ENCODE assay signal across 9 mouse cellular contexts in genomic region chr2:32130435-32130834, GRCm38 (mm10). TPM values are rescaled to one million over a fixed set of nuclear protein-coding genes. Genes with fewer than 3 reads are reported as not detected.
DNase-seq lines count a peak whose midpoint lies in the region; ATAC-seq and TF ChIP-seq lines count a peak whose summit lies in the region.
"Had no signal": no experiment of that assay in that cellular context is flagged by ENCODE, and none has a peak within 500 bp of the region (broad histone marks: within the 10 kb centered on the region; RNA-seq: fewer than 3 reads in every experiment).

No protein-coding gene starts in this region.

- no peaks in the 10 kb centered on the region for H3K79me2 ChIP-seq in CH12.LX (replicated peaks; ENCODE audit: control insufficient read depth, extremely low read depth, insufficient read depth, poor library complexity, severe bottlenecking)

- no peak overlapping the region for H3K4me2 ChIP-seq in hindbrain, embryonic 12.5 days (replicated peaks)
- H3K4me2 ChIP-seq in CH12.LX (ENCODE audit: insufficient read depth, low read depth, poor library complexity, severe bottlenecking), result peak overlapping the region; percentile 64
- peak overlapping the region; percentile 21; the same call in 1 of the 2 replicates for H3K4me2 ChIP-seq in heart, embryonic 15.5 days
- H3K4me2 ChIP-seq in neural tube, embryonic 11.5 days (ENCODE audit: low read depth), result no peak overlapping the region
- H3K4me2 ChIP-seq: midbrain, embryonic 12.5 days had no signal

- peaks cover 36% of the 10 kb centered on the region for H3K4me1 ChIP-seq in hindbrain, embryonic 10.5 days (replicated peaks)
- H3K4me1 ChIP-seq in hindbrain, embryonic 12.5 days, result peaks cover 14% of the 10 kb centered on the region
- peaks cover 0 to 40% of the 10 kb centered on the region in 2 experiments; a peak in 3 of 4 replicates for H3K4me1 ChIP-seq in CH12.LX (ENCODE audit: control insufficient read depth in 1 of 2, insufficient read depth in 2 of 2)
- peaks cover 54% of the 10 kb centered on the region for H3K4me1 ChIP-seq in heart, embryonic 15.5 days (replicated peaks)
- H3K4me1 ChIP-seq in limb, embryonic 10.5 days, result peaks cover 32% of the 10 kb centered on the region
- H3K4me1 ChIP-seq in neural tube, embryonic 11.5 days (ENCODE audit: control insufficient read depth, insufficient read depth, low read length), result no peaks in the 10 kb centered on the region

- in situ Hi-C loops in CH12.LX (cut with MboI; ENCODE audit: low pct_ligation_motif_present, low pct_unique_long_range_greater_than_20kb, low sequenced_read_pairs), result loop anchor here (5.0 to 25.0 kb wide), 4 partner anchors 154 to 432 kb away; partner anchors contain the start of genes Dpm2, Golga2, Pip5kl1 and Swi5

- TF ChIP-seq POLR2A in CH12.LX (IDR thresholded peaks at IDR 0.05; ENCODE audit: low read depth, low read length), result no peak

- no peak overlapping the region; the same call in 1 of the 2 replicates for H3K27ac ChIP-seq in hindbrain, embryonic 10.5 days
- no peak overlapping the region for H3K27ac ChIP-seq in hindbrain, embryonic 12.5 days
- no peak overlapping the region for H3K27ac ChIP-seq in CH12.LX (ENCODE audit: insufficient read depth, low read depth)
- peak overlapping the region; percentile 92 for H3K27ac ChIP-seq in heart, embryonic 15.5 days
- no peak overlapping the region for H3K27ac ChIP-seq in limb, embryonic 10.5 days
- H3K27ac ChIP-seq in neural tube, embryonic 11.5 days (ENCODE audit: low read depth, low read length), result no peak overlapping the region
- H3K27ac ChIP-seq: midbrain, embryonic 12.5 days had no signal

- TF ChIP-seq CTCF in CH12.LX (conservative IDR thresholded peaks at IDR 0.05 in 1 of 2, IDR thresholded peaks at IDR 0.05 in 1 of 2; ENCODE audit: low read depth in 2 of 2, low read length in 2 of 2), result peak; percentile 86 to 88

- H3K4me3 ChIP-seq in hindbrain, embryonic 10.5 days, result no peak overlapping the region
- H3K4me3 ChIP-seq in hindbrain, embryonic 12.5 days, result no peak overlapping the region
- no peak overlapping the region for H3K4me3 ChIP-seq in CH12.LX (replicated peaks in 1 of 3; ENCODE audit: low read depth in 2 of 3, low read length in 2 of 3, poor library complexity in 1 of 3)
- no peak overlapping the region for H3K4me3 ChIP-seq in heart, embryonic 15.5 days
- H3K4me3 ChIP-seq in limb, embryonic 10.5 days, result no peak overlapping the region
- H3K4me3 ChIP-seq in neural tube, embryonic 11.5 days (ENCODE audit: low read depth, low read length), result no peak overlapping the region
- H3K4me3 ChIP-seq: midbrain, embryonic 12.5 days had no signal

- peak; percentile 73 for TF ChIP-seq RAD21 in CH12.LX (IDR thresholded peaks at IDR 0.05; ENCODE audit: low read depth, low read length)

- no peak for TF ChIP-seq EP300 in CH12.LX (IDR thresholded peaks at IDR 0.05; ENCODE audit: low read length)

- dilution Hi-C loops in CH12.LX (cut with MboI; ENCODE audit: extremely low pct_ligation_motif_present, extremely low pct_unique_long_range_greater_than_20kb, low sequenced_read_pairs), result no loop called here

- no peak overlapping the region for H3K9ac ChIP-seq in hindbrain, embryonic 12.5 days
- peak overlapping the region; percentile 32; the same call in 1 of the 2 replicates for H3K9ac ChIP-seq in CH12.LX (ENCODE audit: insufficient read depth, low read depth)
- H3K9ac ChIP-seq in heart, embryonic 15.5 days, result 0 out of 2 replicates have a peak overlapping the region, but pooled peaks have one; percentile 31
- H3K9ac ChIP-seq in neural tube, embryonic 11.5 days (ENCODE audit: low read length), result no peak overlapping the region
- H3K9ac ChIP-seq: midbrain, embryonic 12.5 days had no signal

- H3K27me3 ChIP-seq in hindbrain, embryonic 10.5 days (ENCODE audit: insufficient read depth, poor library complexity, severe bottlenecking), result peaks cover 4% of the 10 kb centered on the region; the same call in 1 of the 2 replicates
- H3K27me3 ChIP-seq in hindbrain, embryonic 12.5 days, result peaks cover 6% of the 10 kb centered on the region; the same call in 1 of the 2 replicates
- H3K27me3 ChIP-seq in CH12.LX (replicated peaks), result peaks cover 6% of the 10 kb centered on the region
- H3K27me3 ChIP-seq in heart, embryonic 15.5 days, result no peaks in the 10 kb centered on the region
- H3K27me3 ChIP-seq in limb, embryonic 10.5 days (ENCODE audit: low read depth, poor library complexity, severe bottlenecking), result peaks cover 5% of the 10 kb centered on the region; the same call in 1 of the 2 replicates
- H3K27me3 ChIP-seq in neural tube, embryonic 11.5 days (ENCODE audit: control insufficient read depth, insufficient read depth, low read length), result no peaks in the 10 kb centered on the region
- H3K27me3 ChIP-seq: midbrain, embryonic 12.5 days had no signal

- WGBS in hindbrain, embryonic 10.5 days, result 36% methylated on average over 6 of the region's 6 CpGs
- WGBS in hindbrain, embryonic 12.5 days, result 41% methylated on average over 6 of the region's 6 CpGs
- 27% methylated on average over 6 of the region's 6 CpGs for WGBS in heart, embryonic 15.5 days
- 40% methylated on average over 6 of the region's 6 CpGs for WGBS in limb, embryonic 10.5 days
- 34% methylated on average over 6 of the region's 6 CpGs for WGBS in neural tube, embryonic 11.5 days

- H3K9me3 ChIP-seq in hindbrain, embryonic 10.5 days, result no peaks in the 10 kb centered on the region
- no peaks in the 10 kb centered on the region for H3K9me3 ChIP-seq in hindbrain, embryonic 12.5 days (replicated peaks)
- no peaks in the 10 kb centered on the region for H3K9me3 ChIP-seq in CH12.LX (replicated peaks; ENCODE audit: low read length)
- no peaks in the 10 kb centered on the region for H3K9me3 ChIP-seq in heart, embryonic 15.5 days (replicated peaks)
- H3K9me3 ChIP-seq in limb, embryonic 10.5 days (replicated peaks), result no peaks in the 10 kb centered on the region
- no peaks in the 10 kb centered on the region for H3K9me3 ChIP-seq in neural tube, embryonic 11.5 days (ENCODE audit: control insufficient read depth, low read length)
- H3K9me3 ChIP-seq: midbrain, embryonic 12.5 days had no signal

- peak; percentile 50 for DNase-seq in hindbrain, embryonic 10.5 days (ENCODE audit: low spot score)
- DNase-seq in CH12.LX (ENCODE audit: extremely low read depth), result peak; percentile 66
- DNase-seq in cerebellum, postnatal 25 days, result peak; percentile 61 to 77
- peak; percentile 47 for DNase-seq in limb, embryonic 10.5 days (ENCODE audit: low spot score)
- DNase-seq in neural tube, embryonic 11.5 days (ENCODE audit: low spot score), result peak; percentile 57
- no peak for DNase-seq in urinary bladder, adult 2 months (ENCODE audit: low spot score)

- H3K36me3 ChIP-seq in hindbrain, embryonic 10.5 days, result no peaks in the 10 kb centered on the region
- H3K36me3 ChIP-seq in hindbrain, embryonic 12.5 days, result no peaks in the 10 kb centered on the region
- H3K36me3 ChIP-seq in CH12.LX (replicated peaks in 1 of 2; ENCODE audit: control insufficient read depth in 1 of 2, insufficient read depth in 1 of 2, low read length in 1 of 2), result no peaks in the 10 kb centered on the region
- H3K36me3 ChIP-seq in heart, embryonic 15.5 days, result no peaks in the 10 kb centered on the region
- H3K36me3 ChIP-seq in limb, embryonic 10.5 days, result no peaks in the 10 kb centered on the region
- H3K36me3 ChIP-seq in neural tube, embryonic 11.5 days (ENCODE audit: control insufficient read depth, insufficient read depth, low read length), result no peaks in the 10 kb centered on the region
- H3K36me3 ChIP-seq: midbrain, embryonic 12.5 days had no signal

- ATAC-seq in hindbrain, embryonic 12.5 days (ENCODE audit: low FRiP score), result no peak
- no peak for ATAC-seq in heart, embryonic 15.5 days (replicated peaks; ENCODE audit: insufficient number of reproducible peaks, insufficient read depth, low FRiP score, low read depth)
- ATAC-seq in neural tube, embryonic 11.5 days (ENCODE audit: insufficient read depth, low FRiP score, low TSS enrichment), result no peak

TF ChIP-seq in CH12.LX, 34 proteins besides CTCF, POLR2A, EP300 and RAD21 (continues in another document):
- peak; percentile 6; the same call in 1 of the 2 replicates for TF ChIP-seq ZC3H11A (IDR thresholded peaks at IDR 0.05; ENCODE audit: low read depth, low read length)

RNA-seq across cellular contexts. Expression of gene Prrc2b, which starts 20.4 kb away (rescaled TPM):
- polyA plus RNA-seq in hindbrain, embryonic 10.5 days (2016; fragmentation: Nextera tagmentation; extraction: Ambion mirVana), result 55.6 and 68.9 TPM in 2 replicates
- polyA plus RNA-seq in hindbrain, embryonic 12.5 days (2016; fragmentation: Nextera tagmentation; extraction: Ambion mirVana), result 111 and 114 TPM in 2 replicates
- 34.3 and 42.2 TPM in 2 replicates for total RNA-seq in CH12.LX (2012; rRNA removed)
- total RNA-seq in CH12.LX (2014; rRNA removed), result 7.6 TPM in 2 replicates
- polyA plus RNA-seq in CH12.LX (2012; ENCODE audit: insufficient read length, low read depth), result 54.7 and 59.9 TPM in 2 replicates
- polyA plus RNA-seq in heart, embryonic 15.5 days (2015; fragmentation: Nextera tagmentation; extraction: Ambion mirVana), result 21.0 and 34.8 TPM in 2 replicates
- 71.2 and 80.3 TPM in 2 replicates for polyA plus RNA-seq in limb, embryonic 10.5 days (2016; fragmentation: Nextera tagmentation; extraction: Ambion mirVana)
- polyA plus RNA-seq in neural tube, embryonic 11.5 days (2014; fragmentation: Nextera tagmentation; extraction: Ambion mirVana), result 73.9 and 81.1 TPM in 2 replicates
- 34.1 and 53.6 TPM in 2 replicates for polyA plus RNA-seq in urinary bladder, adult 2 months (2012; rRNA removed)

RNA-seq across cellular contexts. Expression of gene Plpp7, which starts 35.1 kb away (rescaled TPM):
- 7.6 and 7.9 TPM in 2 replicates for polyA plus RNA-seq in hindbrain, embryonic 10.5 days (2016; fragmentation: Nextera tagmentation; extraction: Ambion mirVana)
- polyA plus RNA-seq in hindbrain, embryonic 12.5 days (2016; fragmentation: Nextera tagmentation; extraction: Ambion mirVana), result 11.1 and 11.5 TPM in 2 replicates
- total RNA-seq in CH12.LX (2012; rRNA removed) (0.13 and 0.25 TPM in 2 replicates), CH12.LX (2014; rRNA removed) (0.19 TPM in 1 of 2 replicates, not detected in the other)
- not detected in 2 replicates for polyA plus RNA-seq in CH12.LX (2012; ENCODE audit: insufficient read length, low read depth)
- 15.9 and 16.1 TPM in 2 replicates for polyA plus RNA-seq in heart, embryonic 15.5 days (2015; fragmentation: Nextera tagmentation; extraction: Ambion mirVana)
- 2.8 and 3.8 TPM in 2 replicates for polyA plus RNA-seq in limb, embryonic 10.5 days (2016; fragmentation: Nextera tagmentation; extraction: Ambion mirVana)
- 8.9 and 9.3 TPM in 2 replicates for polyA plus RNA-seq in neural tube, embryonic 11.5 days (2014; fragmentation: Nextera tagmentation; extraction: Ambion mirVana)
- 4.9 and 5.3 TPM in 2 replicates for polyA plus RNA-seq in urinary bladder, adult 2 months (2012; rRNA removed)

RNA-seq across cellular contexts. Expression of gene Fam78a, which starts 45.8 kb away (rescaled TPM):
- polyA plus RNA-seq in hindbrain, embryonic 10.5 days (2016; fragmentation: Nextera tagmentation; extraction: Ambion mirVana), result 1.5 and 2.2 TPM in 2 replicates
- 1.8 and 2.4 TPM in 2 replicates for polyA plus RNA-seq in hindbrain, embryonic 12.5 days (2016; fragmentation: Nextera tagmentation; extraction: Ambion mirVana)
- total RNA-seq in CH12.LX (2012; rRNA removed), result 0.21 and 0.47 TPM in 2 replicates
- total RNA-seq in CH12.LX (2014; rRNA removed), result 0.07 and 0.21 TPM in 2 replicates
- 0.07 TPM in 1 of 2 replicates, not detected in the other for polyA plus RNA-seq in CH12.LX (2012; ENCODE audit: insufficient read length, low read depth)
- 26.7 and 29.1 TPM in 2 replicates for polyA plus RNA-seq in heart, embryonic 15.5 days (2015; fragmentation: Nextera tagmentation; extraction: Ambion mirVana)
- polyA plus RNA-seq in limb, embryonic 10.5 days (2016; fragmentation: Nextera tagmentation; extraction: Ambion mirVana), result 2.0 TPM in 2 replicates
- 3.1 TPM in 2 replicates for polyA plus RNA-seq in neural tube, embryonic 11.5 days (2014; fragmentation: Nextera tagmentation; extraction: Ambion mirVana)
- 0.48 and 0.74 TPM in 2 replicates for polyA plus RNA-seq in urinary bladder, adult 2 months (2012; rRNA removed)

Comparison
In these comparisons a context has a peak if more than half of its experiments do, and no peak if none do; other contexts are left out.
1. H3K4me2 ChIP-seq: peak in CH12.LX (single experiment) and heart, embryonic 15.5 days (single experiment); none in hindbrain, embryonic 12.5 days (single experiment) and neural tube, embryonic 11.5 days (single experiment).
2. H3K9ac ChIP-seq: peak in CH12.LX (single experiment) and heart, embryonic 15.5 days (single experiment); none in hindbrain, embryonic 12.5 days (single experiment) and neural tube, embryonic 11.5 days (single experiment).